Mouse (Mus musculus) midbrain, embryonic 11.5 days (tissue): ENCODE results near the gene Ptgs1. TPM values are rescaled to one million over a fixed set of nuclear protein-coding genes. Genes with fewer than 3 reads are reported as not detected.

ENCODE experiments used
- ATAC-seq: fragments of 200-750 bp; cut with Nextera tagmentation; 2 replicates; pipeline ENCODE4 v1.8.0; 2017; ENCODE audit warnings: moderate TSS enrichment, moderate library complexity; ENCODE audit not compliant: low FRiP score
- DNase-seq: peaks from one replicate; pipeline ENCODE4 v3.0.0; 2015; ENCODE audit warnings: low spot score; ENCODE audit errors: missing footprints
- H3K27ac ChIP-seq: fragments of 300-500 bp; sonication (generic); 2 replicates; pipeline ENCODE4 v1.5.1; 2014; ENCODE audit warnings: low read depth, low read length
- H3K27me3 ChIP-seq: fragments of 300-500 bp; sonication (generic); 2 replicates; pipeline ENCODE4 v1.6.1; 2014; ENCODE audit warnings: mild to moderate bottlenecking, low read length, moderate library complexity, mixed read lengths; ENCODE audit not compliant: control insufficient read depth, insufficient read depth
- H3K36me3 ChIP-seq: fragments of 300-500 bp; sonication (generic); 2 replicates; pipeline ENCODE4 v1.6.1; 2014; ENCODE audit warnings: mild to moderate bottlenecking, low read length, moderate library complexity, mixed read lengths; ENCODE audit not compliant: control insufficient read depth, insufficient read depth
- H3K4me1 ChIP-seq: fragments of 300-500 bp; sonication (generic); 2 replicates; pipeline ENCODE4 v1.6.1; 2014; ENCODE audit warnings: low read length; ENCODE audit not compliant: control insufficient read depth, insufficient read depth
- H3K4me2 ChIP-seq: fragments of 300-500 bp; sonication (generic); 2 replicates; pipeline ENCODE4 v1.6.1; 2014; ENCODE audit warnings: mild to moderate bottlenecking, moderate library complexity
- H3K4me3 ChIP-seq: fragments of 300-500 bp; sonication (generic); 2 replicates; pipeline ENCODE4 v1.5.1; 2014; ENCODE audit warnings: low read depth, low read length
- H3K9ac ChIP-seq: fragments of 300-500 bp; sonication (generic); 2 replicates; pipeline ENCODE4 v1.6.1; 2014; ENCODE audit warnings: low read length
- H3K9me3 ChIP-seq: fragments of 300-500 bp; sonication (generic); 2 replicates; pipeline ENCODE4 v1.6.1; 2016; ENCODE audit warnings: low read length; ENCODE audit not compliant: control insufficient read depth
- WGBS: fragments of 180-500 bp; shearing (Covaris S2); extraction: QIAGEN DNeasy Blood & Tissue Kit; methylation state at CpG from one replicate; pipeline ENCODE4 v1.1.7; 2014; 5-methylcytosine and 5-hydroxymethylcytosine counted together
- polyA plus RNA-seq: library from polyadenylated mRNA; unstranded; fragments of >200 nt; fragmentation: Nextera tagmentation; extraction: Ambion mirVana; gene quantifications from 2 replicates; pipeline ENCODE4 v1.2.1, GENCODE M21; 2014

Gene Ptgs1
- polyA plus RNA-seq, 1 experiment from 2014 or later, result 4.2 TPM

- Histone ChIP-seq H3K9ac (no peak overlapping the region), H3K27ac (no peak overlapping the region), H3K36me3 (no peaks in the 10 kb centered on the region), H3K27me3 (no peaks in the 10 kb centered on the region), H3K4me2 (no peak overlapping the region), H3K4me1 (no peaks in the 10 kb centered on the region), H3K9me3 (no peaks in the 10 kb centered on the region), H3K4me3 (no peak overlapping the region)
- no peak for DNase-seq
- no peak for ATAC-seq
- 85% methylated on average over 8 of the region's 8 CpGs for WGBS
Observed at GRCm38 (mm10) chr2:36251156-36251555, 20.9 kb downstream of the Ptgs1 start.

- Histone ChIP-seq H3K4me2 (no peak overlapping the region), H3K9ac (no peak overlapping the region), H3K27ac (no peak overlapping the region), H3K27me3 (no peaks in the 10 kb centered on the region), H3K9me3 (no peaks in the 10 kb centered on the region), H3K36me3 (no peaks in the 10 kb centered on the region), H3K4me3 (no peak overlapping the region), H3K4me1 (no peaks in the 10 kb centered on the region)
- ATAC-seq (no peak), DNase-seq (no peak)
- 89% methylated on average over 4 of the region's 4 CpGs for WGBS
Observed at GRCm38 (mm10) chr2:36252505-36252904, 22.3 kb downstream of the Ptgs1 start.

DNA sequence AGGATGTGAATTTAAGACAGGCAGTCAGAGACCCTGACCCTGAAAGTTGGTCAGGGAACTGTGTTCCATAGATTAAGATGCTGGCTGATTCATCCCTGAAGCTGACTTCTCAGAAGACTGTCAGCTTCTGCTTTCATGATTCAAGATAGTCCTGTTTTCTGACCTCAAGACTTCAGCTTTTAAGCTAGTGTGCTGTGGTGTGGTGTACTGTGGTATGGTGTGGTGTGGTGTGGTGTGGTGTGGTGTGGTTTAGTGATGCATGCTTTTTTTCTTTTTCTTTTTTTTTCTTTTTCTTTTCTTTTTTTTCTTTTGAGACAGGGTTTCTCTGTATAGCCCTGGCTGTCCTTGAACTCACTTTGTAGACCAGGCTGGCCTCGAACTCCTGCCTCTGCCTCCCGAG, 24.2 kb downstream of the Ptgs1 start:
- no peak overlapping the region for H3K4me3 ChIP-seq
- H3K9me3 ChIP-seq, result no peaks in the 10 kb centered on the region
- WGBS, result 85% methylated on average over 2 of the region's 2 CpGs
- no peak overlapping the region for H3K9ac ChIP-seq
- no peak overlapping the region for H3K4me2 ChIP-seq
- DNase-seq, result no peak
- ATAC-seq, result no peak
- H3K27me3 ChIP-seq, result no peaks in the 10 kb centered on the region
- no peak overlapping the region for H3K27ac ChIP-seq
- no peaks in the 10 kb centered on the region for H3K36me3 ChIP-seq
- H3K4me1 ChIP-seq, result no peaks in the 10 kb centered on the region

- Histone ChIP-seq H3K4me1 (no peaks in the 10 kb centered on the region), H3K4me3 (no peak overlapping the region), H3K9me3 (no peaks in the 10 kb centered on the region), H3K27ac (no peak overlapping the region), H3K27me3 (no peaks in the 10 kb centered on the region), H3K36me3 (no peaks in the 10 kb centered on the region), H3K4me2 (no peak overlapping the region), H3K9ac (no peak overlapping the region)
- ATAC-seq (no peak), DNase-seq (no peak)
Observed at GRCm38 (mm10) chr2:36256931-36257330, 26.7 kb downstream of the Ptgs1 start.

DNA sequence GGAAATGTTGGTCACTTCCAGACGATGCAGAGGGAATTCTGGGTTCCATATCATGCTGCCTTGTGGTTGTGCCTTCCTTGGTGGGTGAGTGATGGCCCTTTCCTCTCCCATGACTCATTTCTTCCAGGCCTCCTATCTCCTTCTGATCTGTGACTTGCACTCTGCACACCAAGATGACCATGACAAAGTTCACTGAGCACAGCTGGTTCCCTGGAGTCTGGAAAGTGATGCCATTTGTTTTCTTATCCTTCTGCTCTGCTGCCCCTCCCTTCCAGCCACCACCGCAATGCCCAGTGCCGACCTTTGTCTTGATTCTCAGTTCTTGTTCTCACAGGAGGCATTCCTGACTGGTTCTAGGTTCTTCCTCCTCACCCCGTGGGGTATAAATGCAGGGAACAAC, 29.2 kb downstream of the Ptgs1 start:
- WGBS, result 75% methylated on average over 4 of the region's 4 CpGs
- H3K27me3 ChIP-seq, result no peaks in the 10 kb centered on the region
- H3K4me1 ChIP-seq, result no peaks in the 10 kb centered on the region
- DNase-seq (no peak), ATAC-seq (no peak)
- no peak overlapping the region for H3K27ac ChIP-seq
- no peak overlapping the region for H3K9ac ChIP-seq
- no peaks in the 10 kb centered on the region for H3K36me3 ChIP-seq
- no peaks in the 10 kb centered on the region for H3K9me3 ChIP-seq
- no peak overlapping the region for H3K4me2 ChIP-seq
- no peak overlapping the region for H3K4me3 ChIP-seq

DNA sequence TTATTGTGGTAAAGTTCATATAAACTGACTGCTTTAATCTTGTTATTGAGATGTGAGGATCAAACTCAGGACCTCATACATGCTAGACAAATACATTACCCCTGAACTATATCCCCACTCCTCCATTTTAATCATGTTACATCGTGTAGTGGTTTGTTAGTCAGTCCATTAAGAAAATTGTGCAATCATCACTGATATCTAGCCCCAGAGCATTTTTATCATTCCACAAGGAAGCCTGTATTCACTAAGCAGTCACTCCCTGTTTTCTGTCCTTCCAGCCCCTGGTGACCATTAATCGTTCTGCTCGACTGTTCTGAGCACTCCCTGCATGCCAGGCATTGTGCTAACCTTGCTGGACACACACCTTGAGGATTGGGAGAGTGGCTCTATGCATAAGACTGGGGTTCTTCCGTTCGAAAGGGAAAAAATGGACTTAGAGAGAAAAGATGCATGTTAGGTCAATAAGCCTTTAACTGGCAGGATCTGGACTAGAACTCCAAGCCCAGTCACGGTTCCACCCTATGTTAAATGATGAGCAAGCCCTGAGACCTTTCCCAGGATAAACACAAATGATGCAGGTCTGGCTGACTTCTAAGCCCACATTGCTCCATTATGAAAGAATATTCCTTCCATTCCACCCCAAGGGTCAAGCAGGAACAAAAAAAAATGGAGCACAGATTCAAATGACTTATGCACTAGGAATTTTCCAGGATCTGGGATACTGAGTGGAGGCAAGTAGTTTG, 29.7 kb downstream of the Ptgs1 start:
- no peak for DNase-seq
- H3K4me2 ChIP-seq, result no peak overlapping the region
- WGBS, result 83% methylated on average over 6 of the region's 6 CpGs
- H3K4me3 ChIP-seq, result no peak overlapping the region
- no peaks in the 10 kb centered on the region for H3K4me1 ChIP-seq
- ATAC-seq, result no peak
- no peak overlapping the region for H3K9ac ChIP-seq
- no peak overlapping the region for H3K27ac ChIP-seq
- H3K9me3 ChIP-seq, result no peaks in the 10 kb centered on the region
- no peaks in the 10 kb centered on the region for H3K27me3 ChIP-seq
- no peaks in the 10 kb centered on the region for H3K36me3 ChIP-seq

DNA sequence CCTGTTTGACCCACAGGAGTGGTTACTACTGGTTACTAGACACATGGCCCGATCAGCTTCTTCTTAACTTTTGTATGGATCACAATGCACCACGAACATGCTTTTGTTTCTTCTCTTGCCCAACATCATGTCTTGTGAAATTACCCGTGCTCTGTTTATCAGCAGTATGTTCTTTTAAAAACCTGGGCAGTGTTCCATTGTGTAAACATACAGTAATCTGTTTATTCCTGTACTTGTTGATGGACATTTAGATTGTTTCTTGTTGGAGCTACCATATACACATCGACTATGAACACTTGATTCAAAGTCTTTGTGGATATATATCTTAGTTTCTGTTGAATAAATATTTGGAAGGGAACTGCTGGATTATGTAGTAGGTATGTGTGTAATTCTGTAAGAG, 31.8 kb downstream of the Ptgs1 start:
- no peak overlapping the region for H3K4me3 ChIP-seq
- DNase-seq (no peak), ATAC-seq (no peak)
- H3K36me3 ChIP-seq, result no peaks in the 10 kb centered on the region
- H3K27ac ChIP-seq, result no peak overlapping the region
- no peak overlapping the region for H3K9ac ChIP-seq
- H3K9me3 ChIP-seq, result no peaks in the 10 kb centered on the region
- 84% methylated on average over 4 of the region's 4 CpGs for WGBS
- no peaks in the 10 kb centered on the region for H3K27me3 ChIP-seq
- H3K4me1 ChIP-seq, result no peaks in the 10 kb centered on the region
- no peak overlapping the region for H3K4me2 ChIP-seq

GRCm38 (mm10) chr2:36269458-36269857, 39.2 kb downstream of the Ptgs1 start:
- ATAC-seq, result no peak
- no peak overlapping the region for H3K27ac ChIP-seq
- no peaks in the 10 kb centered on the region; the same call in 1 of the 2 replicates for H3K4me1 ChIP-seq
- no peaks in the 10 kb centered on the region for H3K9me3 ChIP-seq
- DNase-seq, result no peak
- 49% methylated on average over 3 of the region's 3 CpGs for WGBS
- no peak overlapping the region for H3K4me2 ChIP-seq
- no peaks in the 10 kb centered on the region for H3K27me3 ChIP-seq
- H3K36me3 ChIP-seq, result no peaks in the 10 kb centered on the region
- H3K4me3 ChIP-seq, result no peak overlapping the region
- H3K9ac ChIP-seq, result no peak overlapping the region

DNA sequence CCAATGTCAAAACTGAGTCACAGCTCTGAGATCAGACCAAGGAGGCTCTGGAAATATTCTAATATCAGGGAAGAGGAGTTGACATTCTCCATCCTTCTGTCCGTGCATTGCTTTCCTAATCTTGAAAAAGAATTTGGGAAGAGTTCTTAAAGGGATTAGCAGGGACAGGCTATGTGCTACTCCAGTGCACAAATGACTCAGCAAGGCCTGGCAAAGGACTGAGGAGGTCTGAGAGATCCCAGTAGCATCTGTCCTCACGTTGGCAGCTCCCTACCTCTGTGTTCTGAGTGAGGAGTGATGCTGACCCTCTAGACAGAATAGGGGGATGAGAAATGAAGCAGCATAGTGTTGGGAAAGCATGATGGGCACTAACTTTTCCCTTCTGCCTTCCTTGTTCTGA, 40.0 kb downstream of the Ptgs1 start:
- no peak overlapping the region for H3K27ac ChIP-seq
- 48% methylated on average over 2 of the region's 2 CpGs for WGBS
- no peak overlapping the region for H3K9ac ChIP-seq
- H3K36me3 ChIP-seq, result no peaks in the 10 kb centered on the region
- H3K4me1 ChIP-seq, result no peaks in the 10 kb centered on the region; the same call in 1 of the 2 replicates
- ATAC-seq (no peak), DNase-seq (no peak)
- no peaks in the 10 kb centered on the region for H3K9me3 ChIP-seq
- H3K27me3 ChIP-seq, result no peaks in the 10 kb centered on the region
- H3K4me2 ChIP-seq, result no peak overlapping the region
- no peak overlapping the region for H3K4me3 ChIP-seq
